Mouse (Mus musculus) NIH3T3 (cell line): ENCODE measurements at regions not wholly inside any gene's neighbourhood (a gene's known extent, or its start where the extent isn't known, plus 50 kb on each side); places are given as distances from the start of the nearest gene placed in this dataset.

Experiments used
- DNase-seq: peaks from one replicate; pipeline ENCODE4 v3.0.0-alpha.2; 2012; ENCODE audit warnings: low read depth

DNA sequence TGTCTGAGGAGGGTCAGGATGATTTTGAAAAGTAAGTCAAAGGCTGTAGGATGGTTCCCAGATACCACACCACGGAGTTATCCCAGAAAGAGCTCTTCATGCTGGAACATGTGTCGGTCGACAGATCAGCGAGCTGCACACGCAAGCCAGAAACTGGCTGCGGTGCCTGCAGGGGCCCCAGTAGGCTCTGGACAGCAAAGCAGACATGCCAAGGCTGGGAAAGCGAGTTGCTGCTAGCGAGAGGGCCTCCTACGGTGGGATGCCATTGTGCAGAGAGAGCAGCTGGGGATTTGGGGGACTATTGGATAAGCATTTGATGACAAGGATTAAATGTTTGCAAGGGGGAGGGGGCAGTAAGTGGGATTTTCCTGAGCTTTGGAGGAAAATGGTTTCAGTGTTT lies 145.4 kb upstream of the Cops8 start:
- no peak for DNase-seq

DNA sequence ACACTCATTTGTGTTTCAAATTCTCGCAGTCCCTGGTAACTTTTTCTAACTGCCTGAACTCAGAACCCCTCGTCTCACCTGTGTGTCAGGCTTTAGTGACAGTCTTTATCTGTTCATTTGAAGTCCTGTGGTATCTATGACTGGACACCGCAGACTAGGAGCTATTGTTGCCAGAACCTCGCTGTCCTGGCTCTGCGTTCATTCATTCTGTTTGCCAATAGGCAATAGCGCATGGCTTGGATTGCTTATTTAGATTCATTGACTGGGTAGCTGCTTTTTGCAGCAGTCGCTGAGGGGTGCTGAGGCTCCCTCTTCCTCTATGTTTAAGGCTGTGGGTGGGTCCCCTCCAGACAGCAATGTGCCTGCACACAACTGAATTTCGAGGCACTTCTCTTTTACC lies 144.6 kb upstream of the Cops8 start:
- no peak for DNase-seq

DNA sequence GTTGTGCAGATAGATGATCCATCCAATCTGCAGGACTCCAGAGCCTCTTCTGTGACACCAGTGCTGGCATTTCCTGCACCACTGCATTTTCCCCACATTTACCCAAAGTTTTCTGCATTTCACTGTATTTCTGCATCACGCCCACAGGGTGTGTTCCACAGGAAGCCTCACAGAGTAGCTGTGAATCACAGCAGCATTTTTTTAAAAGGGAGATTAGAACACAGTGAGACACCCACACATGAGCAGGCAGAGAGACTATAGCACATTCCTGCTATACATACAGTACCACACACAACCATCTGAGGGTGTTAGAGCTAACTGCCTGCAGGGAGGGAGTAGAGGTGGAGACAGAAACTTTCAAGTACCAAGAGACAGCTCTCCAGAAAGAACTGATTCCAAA lies 141.1 kb upstream of the Cops8 start:
- peak; percentile 21 for DNase-seq

DNA sequence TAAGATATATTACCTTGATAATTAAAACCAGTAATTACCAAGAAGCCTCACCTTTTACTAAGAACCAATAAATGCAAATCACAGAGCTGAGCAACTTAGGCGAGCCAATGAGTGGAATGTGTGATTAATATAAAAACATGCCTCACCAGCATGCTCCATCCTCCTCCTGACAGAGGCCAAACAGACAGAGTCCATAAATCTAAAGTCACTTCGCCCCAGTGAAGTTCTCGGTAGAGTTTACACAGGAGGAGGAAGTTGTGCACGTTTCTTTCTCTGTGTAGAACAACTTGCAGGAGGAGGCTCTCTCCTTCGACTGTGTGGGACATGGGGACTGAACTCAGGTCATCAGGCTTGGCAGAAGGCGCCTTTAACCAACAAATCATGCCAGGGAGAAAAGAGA lies 139.5 kb upstream of the Cops8 start:
- no peak for DNase-seq

GRCm38 (mm10) chr1:90467646-90468045 lies 135.1 kb upstream of the Cops8 start:
- no peak for DNase-seq

DNA sequence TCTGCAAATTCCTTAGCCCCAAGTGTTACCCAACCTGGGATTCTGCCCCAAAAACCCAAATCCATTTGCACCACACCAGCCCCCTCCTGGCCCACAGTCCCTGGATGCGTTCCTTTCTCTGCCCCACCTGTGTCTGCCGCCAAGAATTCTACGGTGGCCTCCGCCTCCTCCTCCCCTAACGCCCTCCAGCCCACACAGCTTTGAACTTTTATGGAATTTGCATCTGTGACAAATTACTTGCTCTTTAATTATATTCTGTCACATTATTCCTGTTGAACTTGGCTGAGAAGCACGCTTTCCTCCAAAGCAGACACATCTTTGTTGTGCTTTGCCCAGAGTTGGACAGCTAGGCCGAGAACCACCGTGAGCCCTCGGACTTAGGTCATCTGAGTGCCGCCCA lies 131.8 kb upstream of the Cops8 start:
- no peak for DNase-seq

DNA sequence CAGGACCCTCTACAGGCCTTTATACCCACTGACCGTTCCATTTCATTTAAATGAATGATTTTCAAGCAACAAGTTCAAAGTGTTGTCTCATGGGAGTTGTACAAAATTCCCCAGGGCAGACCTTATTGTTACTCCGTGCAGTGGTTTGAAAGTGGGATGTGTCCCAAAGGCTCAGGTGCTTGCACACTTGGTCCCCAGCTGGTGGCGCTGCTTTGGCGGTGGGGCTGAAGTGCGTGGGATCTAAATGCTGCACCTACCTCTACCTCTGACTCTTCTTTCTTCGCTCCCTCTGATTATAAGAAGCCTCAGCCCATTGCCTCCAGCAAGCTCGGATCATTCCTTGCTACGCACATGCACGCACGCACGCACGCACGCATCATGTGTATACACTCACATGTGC lies 131.0 kb upstream of the Cops8 start:
- DNase-seq = no peak

DNA sequence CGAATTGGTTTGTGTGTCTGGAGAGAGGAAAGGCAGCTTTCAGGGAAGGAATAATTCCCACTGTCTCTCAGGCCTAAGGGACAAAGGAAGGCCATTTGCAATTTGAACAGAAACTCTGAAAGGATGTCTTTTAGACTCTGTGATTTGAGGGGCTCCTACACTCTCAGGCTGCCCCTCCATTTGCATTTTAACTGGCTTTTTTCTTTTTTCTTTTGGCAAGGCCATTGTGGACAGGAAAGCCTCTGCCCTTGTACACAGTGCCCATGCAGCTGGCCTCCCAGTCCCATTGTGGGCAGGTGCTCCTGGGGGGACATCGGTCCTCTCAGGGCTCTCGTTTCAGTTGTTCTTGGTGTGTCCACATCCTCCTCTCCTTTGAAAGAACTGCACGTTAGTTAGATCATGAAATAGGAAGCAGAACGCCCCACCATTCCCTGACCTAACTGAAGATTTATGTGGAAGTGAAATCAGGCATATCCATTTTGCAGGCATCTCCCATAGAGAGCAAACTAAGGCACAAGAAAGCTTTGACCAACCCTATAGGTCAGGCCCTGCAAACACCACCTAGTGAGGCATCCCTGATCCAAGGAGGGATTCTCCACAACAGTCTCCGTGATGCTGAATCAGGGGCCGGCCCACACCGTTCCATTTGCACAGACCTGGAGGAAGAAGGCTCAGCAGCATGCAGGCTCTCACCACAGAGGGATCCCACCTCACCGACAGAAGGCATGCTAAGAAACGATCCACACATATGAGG lies 127.5 kb upstream of the Cops8 start:
- no peak for DNase-seq

DNA sequence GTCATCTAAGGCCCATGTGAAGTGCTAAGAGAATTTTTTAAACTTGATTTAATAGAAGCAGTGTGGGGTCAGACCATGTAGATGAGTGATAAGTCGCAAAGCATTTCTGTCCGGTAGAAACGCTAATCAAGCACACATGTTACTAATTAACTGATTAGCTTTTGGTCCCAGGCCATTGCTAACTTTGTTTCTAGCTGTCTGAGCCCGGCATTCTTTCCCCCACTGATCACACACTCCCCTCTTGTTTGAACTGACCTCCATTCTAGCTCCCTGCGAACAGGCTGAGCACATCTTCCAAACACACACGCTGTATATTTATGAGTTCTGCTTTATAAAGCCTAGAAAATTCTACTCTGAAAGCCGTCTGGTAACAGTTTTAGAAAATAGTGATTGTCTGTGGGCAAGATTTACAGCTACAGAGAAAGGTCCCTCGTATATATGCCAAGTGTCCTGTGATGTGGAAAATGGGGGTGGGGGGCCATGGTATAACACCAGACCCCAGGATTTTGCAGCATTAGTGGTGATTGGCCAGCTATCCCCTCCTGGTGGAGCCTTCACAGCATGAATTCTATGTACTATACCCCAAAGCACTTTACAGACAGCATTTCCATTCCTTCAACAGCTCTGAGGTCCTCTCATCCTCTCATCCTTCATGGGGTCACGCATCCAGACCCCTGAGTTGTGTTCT lies 126.1 kb upstream of the Cops8 start:
- DNase-seq = peak; percentile 17

GRCm38 (mm10) chr1:90478839-90479238 lies 123.9 kb upstream of the Cops8 start:
- DNase-seq = no peak

- DNase-seq = peak; percentile 74
Measured at GRCm38 (mm10) chr1:90481247-90481646, 121.5 kb upstream of the Cops8 start.

DNA sequence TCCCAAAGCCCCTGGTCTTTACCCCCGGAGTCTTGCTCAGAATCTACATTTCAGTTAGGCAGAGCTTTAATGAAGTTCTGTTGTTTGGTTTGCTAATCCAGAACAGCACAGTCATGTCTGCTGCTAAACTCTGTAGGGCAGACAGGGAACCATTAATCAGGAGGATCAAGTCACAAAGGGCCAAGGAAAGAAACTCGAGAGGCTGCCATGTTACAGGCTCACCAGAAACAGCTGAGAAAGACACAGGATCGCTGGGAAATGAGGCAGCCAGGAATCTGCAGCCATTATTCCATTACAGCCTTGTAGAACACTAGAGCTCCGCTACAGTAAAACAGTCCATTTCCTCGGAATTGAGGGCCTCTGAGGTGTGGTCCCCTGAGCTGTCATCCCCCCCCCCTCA lies 121.1 kb upstream of the Cops8 start:
- DNase-seq = peak; percentile 41

DNA sequence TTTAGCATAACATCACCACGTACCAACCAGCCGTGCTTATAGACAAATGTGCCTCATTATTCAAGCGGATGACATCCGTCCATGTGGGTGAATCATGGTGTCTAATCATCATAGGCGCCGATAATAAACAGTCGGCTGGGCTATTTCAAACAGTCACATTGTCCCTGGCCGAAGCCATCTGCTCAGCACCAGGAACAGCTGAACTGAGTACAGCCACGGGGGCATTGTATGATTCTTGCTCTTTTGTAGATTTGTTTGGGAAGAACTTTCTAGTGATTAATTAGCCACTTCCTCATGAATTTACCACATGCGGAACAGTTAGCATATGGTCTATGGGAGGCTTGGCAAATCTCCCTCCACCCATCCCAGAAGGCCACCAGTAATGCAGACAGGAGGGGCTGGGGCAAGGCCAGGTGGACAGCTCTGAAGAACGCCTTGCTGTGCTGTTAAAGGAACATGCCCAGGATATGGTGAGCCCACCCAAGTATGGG lies 116.4 kb upstream of the Cops8 start:
- DNase-seq = no peak

DNA sequence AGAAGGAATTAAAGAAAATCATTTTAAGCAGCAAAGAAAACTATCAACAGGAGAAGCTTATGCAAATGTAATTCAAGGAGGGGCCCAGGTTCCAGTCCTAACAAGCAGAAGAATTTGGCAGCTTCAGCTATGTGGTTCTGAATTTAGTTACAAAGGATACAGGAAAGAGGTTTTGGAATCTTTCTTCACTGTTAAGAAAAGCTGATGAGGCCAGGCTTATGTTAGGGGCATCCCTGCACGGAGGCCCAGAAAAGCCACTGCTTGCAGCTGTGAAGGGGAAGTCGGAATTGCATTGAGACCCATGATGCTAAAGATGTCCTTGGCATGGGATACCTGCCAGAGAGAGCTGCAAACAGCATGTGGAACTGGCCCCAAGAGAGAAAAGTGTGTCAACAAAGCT lies 114.9 kb upstream of the Cops8 start:
- no peak for DNase-seq

GRCm38 (mm10) chr1:90488991-90489390 lies 113.8 kb upstream of the Cops8 start:
- DNase-seq = no peak

DNA sequence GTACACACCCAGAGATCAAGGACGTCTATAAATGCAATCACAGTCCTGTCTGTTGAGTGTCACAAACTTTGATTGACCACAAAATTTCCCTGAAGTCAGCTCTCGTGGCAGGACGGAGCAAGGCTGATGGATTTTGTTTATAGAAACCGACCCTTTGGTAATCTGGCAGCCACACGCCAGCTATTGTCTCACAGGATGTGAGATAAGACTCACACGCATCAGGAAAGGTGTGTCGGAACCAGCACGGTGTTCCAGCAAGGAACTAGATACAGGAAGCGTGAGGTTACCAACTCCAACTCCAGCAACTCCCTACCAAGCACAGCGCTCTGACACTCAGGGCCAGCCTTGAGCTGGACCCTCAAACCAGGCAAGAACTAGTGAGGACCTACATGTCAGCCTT lies 112.4 kb upstream of the Cops8 start:
- DNase-seq = no peak

- no peak for DNase-seq
Measured at GRCm38 (mm10) chr1:90493481-90493880, 109.3 kb upstream of the Cops8 start.

DNA sequence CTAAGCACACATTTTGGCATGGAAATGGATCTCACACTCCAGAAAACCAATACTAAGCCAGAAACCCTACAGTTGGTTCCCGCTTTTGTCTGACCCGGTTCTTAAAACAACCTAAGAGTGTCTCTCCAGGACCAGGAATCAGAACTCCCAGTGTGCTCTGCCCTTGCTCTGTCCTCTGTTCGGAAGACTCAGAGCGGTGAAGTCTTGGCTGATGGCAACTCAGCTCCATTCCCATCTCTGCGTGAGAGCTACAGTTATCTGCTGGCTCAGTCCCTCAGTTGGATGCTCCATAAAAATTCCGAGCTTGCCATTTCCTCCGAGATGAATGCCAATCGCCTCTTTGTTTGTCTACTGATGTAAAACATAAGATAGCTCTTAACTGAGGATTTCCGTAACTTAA lies 107.6 kb upstream of the Cops8 start:
- no peak for DNase-seq

GRCm38 (mm10) chr1:90497568-90497967 lies 105.2 kb upstream of the Cops8 start:
- DNase-seq = peak; percentile 80

DNA sequence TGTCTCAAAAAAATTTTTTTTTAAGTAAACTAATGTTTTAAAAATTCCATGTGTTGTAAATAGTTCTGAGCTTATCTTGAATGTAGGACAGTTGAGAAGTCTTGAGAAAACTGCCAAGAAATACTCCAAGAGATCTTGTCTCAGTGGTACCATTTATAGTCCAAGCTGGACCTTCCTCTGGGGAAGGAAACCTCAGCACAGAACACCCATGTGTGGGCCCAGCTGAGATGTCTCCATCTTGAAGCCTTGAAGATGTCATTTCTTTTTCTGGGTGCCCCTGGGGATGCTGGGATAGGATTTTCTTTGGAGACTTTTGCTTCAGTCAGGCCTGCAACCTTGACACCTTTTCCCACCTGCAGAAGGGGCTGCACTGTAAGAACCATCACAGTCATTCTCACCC lies 101.4 kb upstream of the Cops8 start:
- no peak for DNase-seq

- no peak for DNase-seq
Measured at GRCm38 (mm10) chr1:90502371-90502770, 100.4 kb upstream of the Cops8 start.

GRCm38 (mm10) chr1:90502771-90503540 lies 99.8 kb upstream of the Cops8 start:
- DNase-seq = peak; percentile 23

DNA sequence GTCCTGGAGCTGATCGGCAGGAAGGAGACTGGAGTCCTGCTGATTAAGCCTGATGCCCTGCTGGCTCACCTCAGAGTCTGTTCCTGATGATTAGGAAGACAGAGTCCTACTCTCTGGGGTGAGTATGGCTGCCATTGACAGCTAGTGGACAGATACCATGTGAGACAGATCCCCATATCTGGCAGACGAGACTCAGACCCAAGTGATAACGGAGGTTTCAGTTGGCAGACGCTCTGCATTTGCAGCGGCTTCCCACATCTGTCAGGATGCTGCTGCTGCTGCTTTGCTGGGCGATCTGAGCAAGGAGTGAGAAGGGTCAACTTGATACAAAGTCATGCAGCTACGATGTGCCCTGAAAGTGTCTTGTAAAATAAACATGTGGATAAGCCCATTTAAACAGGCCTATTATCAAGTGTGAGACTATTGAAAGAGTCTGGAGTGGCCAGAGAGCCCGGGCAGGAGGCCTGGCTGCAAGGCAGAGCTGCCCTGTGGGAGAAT lies 98.1 kb upstream of the Cops8 start:
- no peak for DNase-seq
